Mouse (Mus musculus) lung, adult 18-20 months (tissue): ENCODE data around the gene Ccdc141.
A peak's percentile ranks its signal among the peaks of the same experiment; 100 is the strongest.

ENCODE experiments used
- DNase-seq, 2 experiments: peaks; one replicate each; pipeline ENCODE4 v3.0.0; 2022; ENCODE audit warnings: mixed read lengths in 2 of 2

The Ccdc141 gene

GRCm38 (mm10) chr2:76970204-76970603, 200.2 kb downstream of the Ccdc141 start:
- DNase-seq, result no peak

GRCm38 (mm10) chr2:76969637-76970036, 200.8 kb downstream of the Ccdc141 start:
- DNase-seq, result no peak

- peak; percentile 64 to 67 for DNase-seq
Measured at GRCm38 (mm10) chr2:76968919-76969318, 201.5 kb downstream of the Ccdc141 start.

- DNase-seq, result no peak
Measured at GRCm38 (mm10) chr2:76966582-76966981, 203.9 kb downstream of the Ccdc141 start.

- DNase-seq, result no peak
Measured at GRCm38 (mm10) chr2:76966013-76966412, 204.4 kb downstream of the Ccdc141 start.

GRCm38 (mm10) chr2:76965542-76965941, 204.9 kb downstream of the Ccdc141 start:
- DNase-seq, result no peak

GRCm38 (mm10) chr2:76962045-76962432, 208.4 kb downstream of the Ccdc141 start:
- DNase-seq, result peak; percentile 33 to 37

GRCm38 (mm10) chr2:76961420-76962044, 208.9 kb downstream of the Ccdc141 start:
- no peak for DNase-seq
